Mouse (Mus musculus) lung, postnatal 36 days (tissue): Measurements from ENCODE around the gene Kif4.

ENCODE experiments used
- DNase-seq: peaks from one replicate; pipeline ENCODE4 v3.0.0; 2022; ENCODE audit warnings: mixed read lengths

Gene Kif4

DNA sequence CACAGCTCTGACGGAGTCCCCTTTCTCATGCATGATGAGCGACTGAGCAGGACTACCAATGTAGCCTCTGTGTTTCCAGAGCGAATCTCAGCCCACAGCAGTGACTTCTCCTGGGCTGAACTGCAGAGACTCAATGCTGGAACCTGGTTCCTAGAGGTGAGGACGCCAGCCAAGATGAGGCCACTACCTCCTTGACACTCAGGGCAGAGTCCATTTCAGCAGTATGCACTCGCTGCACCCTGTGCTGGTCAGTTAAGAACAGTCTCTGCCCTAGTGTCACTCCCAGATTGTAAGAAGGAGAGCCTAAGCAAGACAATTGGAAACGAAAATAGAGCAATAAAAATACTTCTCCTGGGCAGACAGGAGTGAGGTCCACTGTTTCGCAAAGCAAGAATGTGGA, 108.8 kb downstream of the Kif4 start:
- no peak for DNase-seq

DNA sequence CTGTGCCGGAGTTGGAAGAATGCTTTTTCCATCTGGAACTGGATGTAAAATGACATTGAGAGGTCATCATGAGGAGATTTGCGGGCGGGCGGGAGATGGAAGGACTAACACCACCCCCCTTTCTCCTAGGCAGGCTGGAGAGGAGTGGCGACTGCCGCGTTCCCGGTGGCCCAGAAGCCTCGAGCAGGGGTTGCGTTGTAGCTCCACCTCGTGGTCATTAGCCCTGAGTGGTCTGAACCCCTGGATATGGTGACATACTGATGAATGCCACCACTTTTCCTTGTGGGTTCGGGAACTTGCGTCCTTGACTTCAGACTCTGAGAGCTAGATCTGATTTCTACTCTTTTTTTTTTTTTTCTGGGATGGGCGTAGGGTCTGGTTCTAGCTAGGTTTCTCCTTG, 113.4 kb downstream of the Kif4 start:
- peak; percentile 78 for DNase-seq

DNA sequence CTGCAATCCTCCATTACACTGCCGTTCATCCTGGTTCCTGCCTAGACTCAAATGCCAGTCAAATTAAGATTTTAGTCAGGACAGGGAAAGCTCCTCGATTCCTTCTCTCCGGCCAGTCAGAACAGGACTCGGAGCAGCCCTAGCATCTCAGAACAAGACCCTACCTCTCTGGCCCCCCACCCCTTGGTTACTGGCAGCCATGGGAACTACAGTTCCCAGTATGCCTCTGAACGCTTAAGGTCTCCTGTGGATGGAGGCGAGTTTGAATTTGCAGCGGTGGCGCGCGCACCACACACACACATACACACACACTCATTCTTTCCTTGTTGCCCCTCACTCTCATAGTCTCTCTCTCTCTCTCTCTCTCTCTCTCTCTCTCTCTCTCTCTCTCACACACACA, 113.9 kb downstream of the Kif4 start:
- no peak for DNase-seq

DNA sequence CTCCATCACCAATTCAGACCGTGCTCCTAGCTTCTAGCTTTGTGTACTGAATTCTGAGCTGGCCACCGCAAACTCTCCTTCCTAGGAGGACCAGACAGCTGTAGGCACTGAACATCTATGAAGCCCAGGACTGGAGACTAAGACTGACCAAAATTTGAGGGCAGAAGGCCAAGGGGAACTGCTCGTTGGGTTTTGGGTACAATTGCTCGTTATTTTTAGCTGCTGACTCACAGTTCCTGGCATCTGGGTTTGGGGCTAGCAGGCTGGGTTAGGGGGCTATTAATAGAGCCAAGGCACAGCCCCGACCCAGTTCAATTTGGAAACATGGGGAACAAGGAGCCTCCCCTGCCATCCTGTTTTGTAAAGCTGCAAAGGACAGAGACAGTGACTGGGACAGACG, 115.2 kb downstream of the Kif4 start:
- DNase-seq, result no peak

DNA sequence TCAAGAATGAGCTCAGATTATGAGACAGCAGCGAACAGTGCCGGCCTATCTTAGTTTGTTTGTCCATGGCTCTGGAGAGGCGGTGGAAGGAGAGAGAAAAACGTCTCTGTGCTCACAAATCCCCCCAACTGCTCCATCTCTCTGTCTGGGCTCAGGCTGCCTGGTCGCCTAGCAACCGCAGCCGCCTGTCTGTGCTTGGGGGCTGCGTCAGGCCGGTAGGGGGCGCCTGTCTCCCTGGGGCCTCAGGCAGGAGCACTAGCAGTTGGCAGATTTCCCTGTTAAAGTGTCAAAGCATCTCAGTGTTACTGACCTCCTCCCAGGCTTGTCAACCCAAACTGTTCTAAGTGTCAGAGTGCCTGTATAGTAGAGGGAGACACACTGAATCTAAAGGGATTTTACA, 116.4 kb downstream of the Kif4 start:
- peak; percentile 67 for DNase-seq

DNA sequence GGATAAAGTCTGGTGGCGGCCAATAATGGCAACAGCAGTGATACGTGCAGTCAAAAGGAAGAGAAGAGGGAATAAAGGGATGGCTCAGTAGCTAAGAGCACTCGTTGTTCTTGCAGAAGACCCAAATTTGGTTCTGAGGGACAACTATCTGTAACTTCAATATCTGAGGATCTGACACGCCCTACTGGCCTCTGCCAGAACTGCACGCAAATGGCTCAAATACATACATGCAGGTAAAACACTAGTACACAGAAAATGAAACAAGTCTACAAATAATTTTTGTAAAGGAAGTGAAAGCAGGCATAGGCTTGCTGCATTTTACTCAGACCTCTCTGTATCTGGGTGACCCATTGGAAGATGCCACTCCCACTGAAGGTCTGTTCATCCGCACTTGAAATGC, 140.3 kb downstream of the Kif4 start:
- DNase-seq, result no peak

DNA sequence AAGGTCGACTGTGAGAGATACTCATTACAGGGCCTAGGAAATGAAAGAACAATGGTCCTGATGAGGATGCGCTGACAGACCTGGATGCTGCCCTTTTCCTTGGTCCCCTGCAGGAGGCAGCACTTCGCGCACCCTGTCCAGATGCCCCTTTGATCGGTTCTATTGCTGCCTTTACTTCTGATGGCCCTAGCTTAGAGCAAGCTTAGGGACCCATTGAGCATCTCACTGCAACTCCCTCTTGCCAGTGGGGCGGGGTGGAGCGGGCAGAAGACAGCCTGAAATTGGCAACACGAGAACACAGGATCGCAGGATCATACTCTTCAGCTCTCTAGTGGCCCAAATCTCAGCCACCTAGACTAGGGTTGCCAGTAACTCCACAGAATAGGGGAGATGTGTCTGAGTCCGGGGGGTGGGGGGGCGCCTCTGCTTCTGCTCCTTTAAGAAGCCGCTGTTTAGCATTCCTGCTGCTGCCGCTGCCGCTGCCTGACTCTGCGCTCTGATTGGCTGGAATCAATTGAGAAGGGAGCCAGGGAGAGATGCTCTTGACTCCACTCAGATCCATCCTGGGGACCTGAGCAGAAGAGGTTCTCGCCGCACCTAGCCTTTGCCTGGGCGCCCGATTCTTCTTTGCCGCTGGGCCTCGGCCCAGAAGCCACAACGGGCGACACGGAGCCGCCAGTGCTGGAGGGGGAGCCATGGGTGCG, 141.8 kb downstream of the Kif4 start, which contains the start of gene Dlg3:
Gene Dlg3 (plus strand): TSS at position 542 of the 704 bp plus-strand sequence.
- DNase-seq, result no peak

DNA sequence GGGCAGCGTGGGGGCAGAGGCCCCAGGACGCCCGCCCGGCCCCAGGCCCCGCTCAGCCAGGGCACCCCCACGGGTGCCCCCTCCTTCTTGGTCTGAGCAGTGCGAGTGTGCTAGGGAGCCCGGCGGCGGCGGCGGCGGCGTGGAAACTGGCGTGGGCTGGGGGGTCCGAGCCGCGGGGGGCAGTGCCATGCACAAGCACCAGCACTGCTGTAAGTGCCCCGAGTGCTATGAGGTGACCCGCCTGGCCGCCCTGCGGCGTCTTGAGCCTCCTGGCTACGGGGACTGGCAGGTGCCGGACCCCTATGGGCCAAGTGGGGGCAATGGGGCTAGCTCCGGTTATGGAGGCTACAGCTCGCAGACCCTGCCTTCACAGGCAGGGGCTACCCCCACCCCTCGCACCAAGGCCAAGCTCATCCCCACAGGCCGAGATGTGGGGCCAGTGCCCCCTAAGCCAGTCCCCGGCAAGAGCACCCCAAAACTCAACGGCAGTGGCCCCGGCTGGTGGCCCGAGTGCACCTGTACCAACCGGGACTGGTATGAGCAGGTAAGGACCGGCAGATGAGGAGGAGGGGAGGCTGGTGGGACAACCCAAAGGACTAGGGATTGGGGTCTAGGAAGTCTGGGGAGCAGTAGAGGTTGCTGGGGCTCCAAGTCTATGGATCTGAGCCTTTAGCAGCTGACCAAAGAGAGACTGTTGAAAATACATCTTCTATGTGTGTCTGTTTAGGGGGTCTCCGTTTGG, 142.5 kb downstream of the Kif4 start:
- no peak for DNase-seq

DNA sequence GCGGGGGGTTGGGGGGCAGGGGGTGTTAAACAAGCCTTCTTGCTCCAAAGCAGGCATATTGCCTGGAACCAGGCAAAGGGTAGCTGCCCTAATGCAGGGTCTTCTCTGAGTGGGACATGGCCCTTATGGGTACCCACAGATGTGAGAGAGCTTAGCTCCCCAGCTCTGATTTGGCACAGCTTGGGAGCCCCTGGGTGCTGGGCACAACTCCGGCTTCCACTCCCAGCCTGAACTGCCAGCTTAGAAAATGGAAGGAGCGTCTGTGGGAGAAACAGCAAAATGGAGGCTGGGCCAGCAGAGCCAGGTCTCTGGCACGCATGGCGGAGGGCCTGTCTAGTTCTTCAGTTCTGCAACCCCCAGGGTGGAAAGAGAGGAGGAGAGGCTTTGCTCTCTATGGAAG, 143.7 kb downstream of the Kif4 start:
- DNase-seq, result no peak

DNA sequence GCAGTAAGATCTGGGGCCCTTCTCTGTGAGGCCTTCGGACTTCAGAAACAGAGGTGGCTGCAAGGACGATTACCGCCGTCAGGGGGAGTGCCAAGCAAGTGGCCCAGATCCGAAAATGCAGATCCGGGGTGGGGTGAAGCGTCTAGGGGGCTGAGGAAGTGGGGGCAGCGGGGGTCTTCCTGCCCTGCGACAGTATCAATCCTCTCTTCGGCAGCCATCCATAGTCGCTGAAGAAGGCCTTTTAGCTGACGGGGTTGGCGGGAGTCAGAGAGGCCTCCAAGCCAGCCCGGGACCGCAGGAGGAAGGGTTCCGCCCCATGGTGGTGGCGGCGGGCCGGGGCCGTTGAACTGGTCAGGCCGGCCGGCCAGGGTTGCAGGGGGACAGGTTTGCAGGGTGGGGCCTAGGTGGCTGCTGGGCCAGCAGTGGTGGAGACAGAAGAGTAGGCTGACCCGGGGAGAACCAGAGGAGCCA, 148.8 kb downstream of the Kif4 start:
- DNase-seq, result peak; percentile 81

DNA sequence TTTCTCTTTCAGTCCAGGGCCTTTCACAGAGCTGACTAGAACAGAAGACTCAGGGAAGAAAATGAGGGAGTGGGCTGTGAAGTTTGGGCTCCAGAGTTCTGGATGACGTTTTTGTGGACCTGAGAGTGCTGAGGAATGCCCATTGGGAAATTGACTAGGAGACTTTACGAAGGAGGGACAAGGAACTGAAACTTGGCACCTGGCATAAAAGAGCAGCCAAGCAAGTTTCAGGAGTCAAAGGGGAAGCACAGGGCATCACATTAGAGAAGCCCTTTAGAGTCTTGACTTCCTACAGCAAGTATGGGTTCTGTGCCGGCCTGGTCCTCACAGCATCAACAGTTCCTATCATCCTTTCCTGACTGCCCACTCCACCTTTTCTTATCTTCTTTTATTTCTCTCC, 149.9 kb downstream of the Kif4 start:
- peak; percentile 15 for DNase-seq

DNA sequence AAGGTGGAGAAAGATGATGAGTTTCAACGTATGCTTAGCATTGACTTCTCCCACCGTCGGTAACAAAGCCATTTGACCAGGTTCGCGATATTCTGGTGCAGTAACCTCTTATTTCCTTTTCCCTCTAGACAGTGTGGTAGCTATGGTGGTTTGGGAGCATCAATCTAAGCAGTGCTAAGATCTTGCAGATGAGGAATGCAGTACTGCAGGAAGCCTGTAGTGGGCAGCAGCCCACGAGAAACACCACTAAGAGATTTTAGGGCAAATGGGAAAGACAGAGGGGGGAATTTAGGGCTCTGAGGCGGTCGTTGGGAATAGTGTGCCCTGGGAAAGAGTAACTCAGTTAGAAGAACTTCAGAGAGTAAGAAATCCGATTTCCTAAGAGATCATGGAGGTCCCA, 151.0 kb downstream of the Kif4 start:
- peak; percentile 74 for DNase-seq
